Mouse (Mus musculus) G1E (cell line): ENCODE measurements around the gene Insm1.

Experiments used
- CTCF ChIP-seq: IDR thresholded peaks from 2 replicates; pipeline ENCODE4 v1.5.1; 2012; ENCODE audit warnings: low read depth, low read length, inconsistent platforms, mixed read lengths
- POLR2AphosphoS5 ChIP-seq: IDR thresholded peaks from 2 replicates; pipeline ENCODE4 v1.6.1; 2012; ENCODE audit warnings: low read depth, low read length, inconsistent platforms; ENCODE audit not compliant: insufficient replicate concordance

DNA sequence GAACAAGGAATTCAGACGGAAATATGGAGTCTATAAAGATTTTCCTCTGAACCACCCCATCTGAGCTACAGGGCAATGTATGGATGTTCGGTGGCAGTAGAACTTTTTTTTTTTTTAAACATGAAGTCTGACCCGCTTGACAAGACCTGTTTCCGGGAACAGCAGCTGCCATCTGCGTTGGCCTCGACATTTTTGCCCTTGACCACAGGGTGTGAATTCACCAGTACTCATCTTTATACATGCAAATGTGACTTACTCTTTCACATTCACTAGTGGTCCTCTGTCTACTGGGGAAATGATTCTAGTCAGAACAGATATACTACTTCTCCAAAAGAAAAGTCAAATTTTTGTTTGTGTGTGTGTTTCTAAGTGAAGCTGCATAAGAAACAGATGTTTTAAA lies 4.1 kb downstream of the Insm1 start:
- TF ChIP-seq POLR2AphosphoS5 (no peak), CTCF (no peak)
